Mouse (Mus musculus) heart, embryonic 10.5 days (tissue): ENCODE data around the gene Smim24. TPM values are rescaled to one million over a fixed set of nuclear protein-coding genes. Genes with fewer than 3 reads are reported as not detected.
A peak's percentile ranks its signal among the peaks of the same experiment; 100 is the strongest.

Experiments used
- DNase-seq: peaks from one replicate; pipeline ENCODE4 v3.0.0-alpha.2; 2017; ENCODE audit warnings: low spot score
- H3K27ac ChIP-seq: fragments of 300-500 bp; sonication (generic); 2 replicates; pipeline ENCODE4 v1.5.1; 2016; ENCODE audit warnings: mild to moderate bottlenecking
- H3K27me3 ChIP-seq: fragments of 300-500 bp; sonication (generic); 2 replicates; pipeline ENCODE4 v1.6.1; 2016; ENCODE audit warnings: mild to moderate bottlenecking; ENCODE audit not compliant: poor library complexity, insufficient read depth, severe bottlenecking
- H3K36me3 ChIP-seq: fragments of 300-500 bp; sonication (generic); 2 replicates; pipeline ENCODE4 v1.6.1; 2016; ENCODE audit warnings: mild to moderate bottlenecking, moderate library complexity
- H3K4me1 ChIP-seq: fragments of 300-500 bp; sonication (generic); 2 replicates; pipeline ENCODE4 v1.6.1; 2016; ENCODE audit warnings: mild to moderate bottlenecking
- H3K4me3 ChIP-seq: fragments of 300-500 bp; sonication (generic); 2 replicates; pipeline ENCODE4 v1.5.1; 2016; ENCODE audit warnings: mild to moderate bottlenecking, moderate library complexity
- H3K9me3 ChIP-seq: fragments of 300-500 bp; sonication (generic); 2 replicates; pipeline ENCODE4 v1.6.1; 2016; ENCODE audit warnings: mild to moderate bottlenecking, moderate library complexity
- WGBS: fragments of 180-500 bp; shearing (Covaris S2); methylation state at CpG from one replicate; pipeline ENCODE4 v1.1.7; 2016; 5-methylcytosine and 5-hydroxymethylcytosine counted together
- polyA plus RNA-seq: library from polyadenylated mRNA; unstranded; fragments of >200 nt; fragmentation: Nextera tagmentation; extraction: Ambion mirVana; gene quantifications from 2 replicates; pipeline ENCODE4 v1.2.1, GENCODE M21; 2016

Gene Smim24
- polyA plus RNA-seq, 1 experiment from 2014 or later: 4.0 TPM

GRCm38 (mm10) chr10:81400371-81401204 is 7.7 kb downstream of the Smim24 start:
- DNase-seq: no peak
- Histone ChIP-seq H3K9me3 (no peaks in the 10 kb centered on the region), H3K4me3 (peak overlapping the region; percentile 10), H3K36me3 (peaks cover 45% of the 10 kb centered on the region), H3K27me3 (peaks cover 69% of the 10 kb centered on the region), H3K27ac (peak overlapping the region; percentile 73), H3K4me1 (peaks cover 58% of the 10 kb centered on the region)
- 46% methylated on average over 22 of the region's 22 CpGs for WGBS

GRCm38 (mm10) chr10:81401205-81401520 is 8.3 kb downstream of the Smim24 start:
- no peaks in the 10 kb centered on the region for H3K9me3 ChIP-seq
- 23% methylated on average over 10 of the region's 10 CpGs for WGBS
- peak overlapping the region; percentile 13 for H3K4me3 ChIP-seq
- H3K27me3 ChIP-seq: peaks cover 75% of the 10 kb centered on the region
- DNase-seq: no peak
- peaks cover 62% of the 10 kb centered on the region for H3K4me1 ChIP-seq
- peaks cover 51% of the 10 kb centered on the region for H3K36me3 ChIP-seq
- H3K27ac ChIP-seq: peak overlapping the region; percentile 91

GRCm38 (mm10) chr10:81401521-81402226 is 8.8 kb downstream of the Smim24 start:
- DNase-seq: peak; percentile 94
- Histone ChIP-seq H3K27ac (peak overlapping the region; percentile 91), H3K4me1 (peaks cover 67% of the 10 kb centered on the region), H3K36me3 (peaks cover 51% of the 10 kb centered on the region), H3K9me3 (no peaks in the 10 kb centered on the region), H3K4me3 (peak overlapping the region; percentile 49), H3K27me3 (peaks cover 78% of the 10 kb centered on the region)
- 6% methylated on average over 18 of the region's 18 CpGs for WGBS

- H3K27me3 ChIP-seq: peaks cover 78% of the 10 kb centered on the region
- H3K36me3 ChIP-seq: peaks cover 54% of the 10 kb centered on the region
- no peak for DNase-seq
- peak overlapping the region; percentile 91 for H3K27ac ChIP-seq
- peaks cover 72% of the 10 kb centered on the region for H3K4me1 ChIP-seq
- H3K4me3 ChIP-seq: peak overlapping the region; percentile 49
- WGBS: 22% methylated on average over 7 of the region's 7 CpGs
- H3K9me3 ChIP-seq: no peaks in the 10 kb centered on the region
Measured at GRCm38 (mm10) chr10:81402227-81402765, 9.4 kb downstream of the Smim24 start.

- 58% methylated on average over 10 of the region's 10 CpGs for WGBS
- Histone ChIP-seq H3K4me3 (no peak overlapping the region), H3K9me3 (no peaks in the 10 kb centered on the region), H3K27ac (peak overlapping the region; percentile 91), H3K36me3 (peaks cover 48% of the 10 kb centered on the region), H3K27me3 (peaks cover 82% of the 10 kb centered on the region), H3K4me1 (peaks cover 79% of the 10 kb centered on the region)
- DNase-seq: no peak
Measured at GRCm38 (mm10) chr10:81403511-81403910, 10.7 kb downstream of the Smim24 start.

GRCm38 (mm10) chr10:81404082-81404481 is 11.2 kb downstream of the Smim24 start:
- H3K9me3 ChIP-seq: no peaks in the 10 kb centered on the region
- DNase-seq: no peak
- H3K27me3 ChIP-seq: peaks cover 84% of the 10 kb centered on the region
- no peak overlapping the region for H3K27ac ChIP-seq
- no peak overlapping the region for H3K4me3 ChIP-seq
- H3K36me3 ChIP-seq: peaks cover 47% of the 10 kb centered on the region
- WGBS: 13% methylated on average over 9 of the region's 9 CpGs
- peaks cover 85% of the 10 kb centered on the region for H3K4me1 ChIP-seq

GRCm38 (mm10) chr10:81404720-81405119 is 11.9 kb downstream of the Smim24 start:
- Histone ChIP-seq H3K27ac (0 out of 2 replicates have a peak overlapping the region, but pooled peaks have one; percentile 6), H3K36me3 (peaks cover 41% of the 10 kb centered on the region), H3K4me1 (peaks cover 91% of the 10 kb centered on the region), H3K4me3 (0 out of 2 replicates have a peak overlapping the region, but pooled peaks have one; percentile 16), H3K27me3 (peaks cover 78% of the 10 kb centered on the region), H3K9me3 (no peaks in the 10 kb centered on the region)
- DNase-seq: no peak
- 48% methylated on average over 18 of the region's 18 CpGs for WGBS

GRCm38 (mm10) chr10:81405588-81406201 is 12.8 kb downstream of the Smim24 start:
- peaks cover 31% of the 10 kb centered on the region for H3K36me3 ChIP-seq
- H3K4me3 ChIP-seq: peak overlapping the region; percentile 7; the same call in 1 of the 2 replicates
- peak overlapping the region; percentile 86; the same call in 1 of the 2 replicates for H3K27ac ChIP-seq
- peaks cover 68% of the 10 kb centered on the region for H3K27me3 ChIP-seq
- no peaks in the 10 kb centered on the region for H3K9me3 ChIP-seq
- peaks cover 92% of the 10 kb centered on the region for H3K4me1 ChIP-seq
- WGBS: 39% methylated on average over 13 of the region's 13 CpGs
- no peak for DNase-seq

GRCm38 (mm10) chr10:81406504-81407440 is 13.9 kb downstream of the Smim24 start:
- Histone ChIP-seq H3K36me3 (peaks cover 30% of the 10 kb centered on the region), H3K4me1 (peaks cover 92% of the 10 kb centered on the region), H3K9me3 (no peaks in the 10 kb centered on the region), H3K27ac (peak overlapping the region; percentile 86), H3K27me3 (peaks cover 63% of the 10 kb centered on the region), H3K4me3 (peak overlapping the region; percentile 54)
- DNase-seq: no peak
- 15% methylated on average over 24 of the region's 24 CpGs for WGBS

GRCm38 (mm10) chr10:81407539-81408423 is 14.9 kb downstream of the Smim24 start:
- Histone ChIP-seq H3K4me1 (peaks cover 92% of the 10 kb centered on the region), H3K9me3 (no peaks in the 10 kb centered on the region), H3K36me3 (peaks cover 29% of the 10 kb centered on the region), H3K4me3 (peak overlapping the region; percentile 54), H3K27me3 (peaks cover 60% of the 10 kb centered on the region), H3K27ac (peak overlapping the region; percentile 86)
- WGBS: 20% methylated on average over 31 of the region's 31 CpGs
- DNase-seq: peak; percentile 93

- no peaks in the 10 kb centered on the region for H3K9me3 ChIP-seq
- H3K4me3 ChIP-seq: peak overlapping the region; percentile 54; the same call in 1 of the 2 replicates
- 29% methylated on average over 13 of the region's 13 CpGs for WGBS
- peak overlapping the region; percentile 86 for H3K27ac ChIP-seq
- H3K36me3 ChIP-seq: peaks cover 28% of the 10 kb centered on the region
- peaks cover 54% of the 10 kb centered on the region for H3K27me3 ChIP-seq
- peaks cover 92% of the 10 kb centered on the region for H3K4me1 ChIP-seq
- no peak for DNase-seq
Measured at GRCm38 (mm10) chr10:81408424-81408729, 15.5 kb downstream of the Smim24 start.
